Mouse (Mus musculus) neural tube, embryonic 11.5 days (tissue): ENCODE results near the gene Epgn. TPM values are rescaled to one million over a fixed set of nuclear protein-coding genes. Genes with fewer than 3 reads are reported as not detected.

Source experiments
- ATAC-seq: fragments of 200-750 bp; cut with Nextera tagmentation; 2 replicates; pipeline ENCODE4 v1.8.0; 2017; ENCODE audit warnings: moderate number of reproducible peaks, mild to moderate bottlenecking, moderate TSS enrichment, moderate library complexity; ENCODE audit not compliant: insufficient read depth, low FRiP score, low TSS enrichment
- DNase-seq: peaks from one replicate; pipeline ENCODE4 v3.0.0-alpha.2; 2015; ENCODE audit warnings: low spot score
- H3K27ac ChIP-seq: fragments of 300-500 bp; sonication (generic); 2 replicates; pipeline ENCODE4 v1.5.1; 2014; ENCODE audit warnings: low read depth, mild to moderate bottlenecking, low read length
- H3K27me3 ChIP-seq: fragments of 300-500 bp; sonication (generic); 2 replicates; pipeline ENCODE4 v1.6.1; 2014; ENCODE audit warnings: mild to moderate bottlenecking, low read length, mixed read lengths; ENCODE audit not compliant: control insufficient read depth, insufficient read depth
- H3K36me3 ChIP-seq: fragments of 300-500 bp; sonication (generic); 2 replicates; pipeline ENCODE4 v1.6.1; 2014; ENCODE audit warnings: mild to moderate bottlenecking, low read length, moderate library complexity, mixed read lengths; ENCODE audit not compliant: control insufficient read depth, insufficient read depth
- H3K4me1 ChIP-seq: fragments of 300-500 bp; sonication (generic); 2 replicates; pipeline ENCODE4 v1.6.1; 2014; ENCODE audit warnings: low read length, mixed read lengths; ENCODE audit not compliant: control insufficient read depth, insufficient read depth
- H3K4me2 ChIP-seq: fragments of 300-500 bp; sonication (generic); 2 replicates; pipeline ENCODE4 v1.6.1; 2014; ENCODE audit warnings: low read depth, mild to moderate bottlenecking, moderate library complexity
- H3K4me3 ChIP-seq: fragments of 300-500 bp; sonication (generic); 2 replicates; pipeline ENCODE4 v1.5.1; 2014; ENCODE audit warnings: low read depth, low read length
- H3K9ac ChIP-seq: fragments of 300-500 bp; sonication (generic); 2 replicates; pipeline ENCODE4 v1.6.1; 2014; ENCODE audit warnings: mild to moderate bottlenecking, low read length
- H3K9me3 ChIP-seq: fragments of 300-500 bp; sonication (generic); 2 replicates; pipeline ENCODE4 v1.6.1; 2016; ENCODE audit warnings: low read length; ENCODE audit not compliant: control insufficient read depth
- WGBS: fragments of 180-500 bp; shearing (Covaris S2); extraction: QIAGEN DNeasy Blood & Tissue Kit; methylation state at CpG from one replicate; pipeline ENCODE4 v1.1.7; 2014; 5-methylcytosine and 5-hydroxymethylcytosine counted together
- polyA plus RNA-seq: library from polyadenylated mRNA; unstranded; fragments of >200 nt; fragmentation: Nextera tagmentation; extraction: Ambion mirVana; gene quantifications from 2 replicates; pipeline ENCODE4 v1.2.1, GENCODE M21; 2014

The Epgn gene
- 0.25 and 0.27 TPM in 2 replicates for polyA plus RNA-seq

GRCm38 (mm10) chr5:91027164-91027563 lies at the start of gene Epgn:
Epgn (plus strand) TSS chr5:91027464.
- no peak within 1 kb of the TSS for H3K9ac ChIP-seq
- WGBS: 86% methylated on average over 6 of the region's 6 CpGs
- H3K4me3 ChIP-seq: no peak within 1 kb of the TSS
- no peaks in the 10 kb centered on the region for H3K27me3 ChIP-seq
- no peaks in the 10 kb centered on the region for H3K4me1 ChIP-seq
- H3K4me2 ChIP-seq: no peak within 1 kb of the TSS
- no peaks in the 10 kb centered on the region for H3K36me3 ChIP-seq
- H3K27ac ChIP-seq: no peak within 1 kb of the TSS
- ATAC-seq: no peak
- H3K9me3 ChIP-seq: no peaks in the 10 kb centered on the region
- no peak for DNase-seq

GRCm38 (mm10) chr5:90980297-90980696 lies 47.0 kb upstream of the Epgn start:
- H3K4me3 ChIP-seq: no peak overlapping the region
- H3K9me3 ChIP-seq: no peaks in the 10 kb centered on the region
- no peak overlapping the region for H3K9ac ChIP-seq
- no peaks in the 10 kb centered on the region for H3K27me3 ChIP-seq
- no peak overlapping the region for H3K27ac ChIP-seq
- no peak overlapping the region for H3K4me2 ChIP-seq
- ATAC-seq: no peak
- H3K4me1 ChIP-seq: no peaks in the 10 kb centered on the region
- DNase-seq: no peak
- 89% methylated on average over 7 of the region's 7 CpGs for WGBS
- no peaks in the 10 kb centered on the region for H3K36me3 ChIP-seq

- H3K4me3 ChIP-seq: no peak overlapping the region
- no peaks in the 10 kb centered on the region for H3K9me3 ChIP-seq
- no peaks in the 10 kb centered on the region for H3K27me3 ChIP-seq
- ATAC-seq (no peak), DNase-seq (no peak)
- WGBS: 80% methylated on average over 5 of the region's 5 CpGs
- no peak overlapping the region for H3K9ac ChIP-seq
- H3K36me3 ChIP-seq: no peaks in the 10 kb centered on the region; the same call in 1 of the 2 replicates
- H3K4me1 ChIP-seq: no peaks in the 10 kb centered on the region
- no peak overlapping the region for H3K27ac ChIP-seq
- H3K4me2 ChIP-seq: no peak overlapping the region
Observed at GRCm38 (mm10) chr5:90987605-90988004, 39.7 kb upstream of the Epgn start.

- Histone ChIP-seq H3K36me3 (no peaks in the 10 kb centered on the region; the same call in 1 of the 2 replicates), H3K27me3 (no peaks in the 10 kb centered on the region), H3K9me3 (no peaks in the 10 kb centered on the region), H3K27ac (no peak overlapping the region), H3K4me2 (no peak overlapping the region), H3K4me1 (no peaks in the 10 kb centered on the region), H3K9ac (no peak overlapping the region), H3K4me3 (no peak overlapping the region)
- no peak for ATAC-seq
- 83% methylated on average over 3 of the region's 3 CpGs for WGBS
- DNase-seq: no peak
Observed at GRCm38 (mm10) chr5:90988149-90988548, 39.1 kb upstream of the Epgn start.

- no peak for ATAC-seq
- no peaks in the 10 kb centered on the region; the same call in 1 of the 2 replicates for H3K36me3 ChIP-seq
- H3K27me3 ChIP-seq: no peaks in the 10 kb centered on the region
- no peak overlapping the region for H3K4me2 ChIP-seq
- no peak overlapping the region for H3K9ac ChIP-seq
- no peaks in the 10 kb centered on the region for H3K4me1 ChIP-seq
- WGBS: 91% methylated on average over 4 of the region's 4 CpGs
- H3K27ac ChIP-seq: no peak overlapping the region
- no peak overlapping the region for H3K4me3 ChIP-seq
- no peak for DNase-seq
- H3K9me3 ChIP-seq: no peaks in the 10 kb centered on the region
Observed at GRCm38 (mm10) chr5:90988592-90988991, 38.7 kb upstream of the Epgn start.

GRCm38 (mm10) chr5:90999942-91000341 lies 27.3 kb upstream of the Epgn start:
- 95% methylated on average over 8 of the region's 8 CpGs for WGBS
- H3K36me3 ChIP-seq: no peaks in the 10 kb centered on the region; the same call in 1 of the 2 replicates

GRCm38 (mm10) chr5:91015216-91015615 lies 12.0 kb upstream of the Epgn start:
- ATAC-seq: no peak
- whole genome bisulfite sequencing: 86% methylated on average over 10 of the region's 10 CpGs
- no peak overlapping the region for H3K9ac ChIP-seq
- H3K27ac ChIP-seq: no peak overlapping the region
- no peak overlapping the region for H3K4me3 ChIP-seq
- no peaks in the 10 kb centered on the region for H3K9me3 ChIP-seq
- no peak overlapping the region for H3K4me2 ChIP-seq
- H3K4me1 ChIP-seq: no peaks in the 10 kb centered on the region
- no peaks in the 10 kb centered on the region for H3K27me3 ChIP-seq
- no peak for DNase-seq
- no peaks in the 10 kb centered on the region for H3K36me3 ChIP-seq

More at GRCm38 (mm10) chr5:90999942-91000341, 27.3 kb upstream of the Epgn start:
- H3K9me3 ChIP-seq: no peaks in the 10 kb centered on the region
- no peak overlapping the region for H3K4me2 ChIP-seq
- H3K9ac ChIP-seq: no peak overlapping the region
- H3K4me1 ChIP-seq: no peaks in the 10 kb centered on the region
- no peaks in the 10 kb centered on the region for H3K27me3 ChIP-seq
- no peak for DNase-seq
- H3K4me3 ChIP-seq: no peak overlapping the region
- no peak overlapping the region for H3K27ac ChIP-seq
- no peak for ATAC-seq

- DNase-seq (no peak), ATAC-seq (no peak)
- no peaks in the 10 kb centered on the region for H3K9me3 ChIP-seq
- no peak overlapping the region for H3K27ac ChIP-seq
- no peaks in the 10 kb centered on the region for H3K36me3 ChIP-seq
- no peaks in the 10 kb centered on the region for H3K27me3 ChIP-seq
- H3K4me2 ChIP-seq: no peak overlapping the region
- WGBS: 87% methylated on average over 8 of the region's 8 CpGs
- no peak overlapping the region for H3K9ac ChIP-seq
- no peak overlapping the region for H3K4me3 ChIP-seq
- H3K4me1 ChIP-seq: no peaks in the 10 kb centered on the region
Observed at GRCm38 (mm10) chr5:91023114-91023513, 4.2 kb upstream of the Epgn start.

- H3K4me3 ChIP-seq: no peak overlapping the region
- H3K36me3 ChIP-seq: no peaks in the 10 kb centered on the region
- 75% methylated on average over 1 of the region's 1 CpGs for WGBS
- H3K9ac ChIP-seq: no peak overlapping the region
- H3K27me3 ChIP-seq: no peaks in the 10 kb centered on the region
- H3K4me1 ChIP-seq: no peaks in the 10 kb centered on the region
- DNase-seq (no peak), ATAC-seq (no peak)
- no peak overlapping the region for H3K27ac ChIP-seq
- H3K9me3 ChIP-seq: no peaks in the 10 kb centered on the region
- H3K4me2 ChIP-seq: no peak overlapping the region
Observed at GRCm38 (mm10) chr5:91027840-91028239, 576 bp downstream of the Epgn start.
